Mouse (Mus musculus) left cerebral cortex, adult 2 months (tissue): ENCODE measurements around the gene Asb5. TPM values are rescaled to one million over a fixed set of nuclear protein-coding genes. Genes with fewer than 3 reads are reported as not detected.

Source experiments
- DNase-seq, 2 experiments: peaks; one replicate each; pipeline ENCODE4 v3.0.0; 2021 to 2022; ENCODE audit warnings: low spot score in 2 of 2, mixed read lengths in 1 of 2; ENCODE audit errors: extremely low spot score in 1 of 2
- H3K27ac ChIP-seq: fragments of 200-600 bp; 2 replicates; pipeline ENCODE4 v1.8.1; 2022
- H3K4me3 ChIP-seq: fragments of 200-600 bp; 2 replicates; pipeline ENCODE4 v1.8.1; 2022
- CTCF ChIP-seq: fragments of 200-600 bp; IDR thresholded peaks from 2 replicates; pipeline ENCODE4 v1.8.1; 2022; ENCODE audit warnings: antibody characterized with exemption, mild to moderate bottlenecking, moderate library complexity
- intact Hi-C: fragments of 180-260 bp; cut with DNase I; formaldehyde crosslinking; loops from one replicate; pipeline ENCODE4 v1.15.1; 2025
- total RNA-seq, 2 experiments: library from RNA; stranded (reverse); gene quantifications; 2 replicates each; pipeline ENCODE4 v1.2.3; 2021

Asb5 gene
- total RNA-seq, 2 experiments from 2014 or later: 1.9 to 2.0 TPM

GRCm38 (mm10) chr8:54541331-54541730, 12.0 kb downstream of the Asb5 start:
- Histone ChIP-seq H3K4me3 (no peak overlapping the region), H3K27ac (no peak overlapping the region)
- intact Hi-C loops: no loop called here
- TF ChIP-seq CTCF: no peak
- no peak for DNase-seq

- intact Hi-C loops: no loop called here
- no peak for TF ChIP-seq CTCF
- Histone ChIP-seq H3K27ac (no peak overlapping the region), H3K4me3 (no peak overlapping the region)
- no peak for DNase-seq
Measured at GRCm38 (mm10) chr8:54548383-54548782, 19.0 kb downstream of the Asb5 start.

- H3K27ac ChIP-seq: no peak overlapping the region
- intact Hi-C loops: no loop called here
- no peak for DNase-seq
- no peak overlapping the region for H3K4me3 ChIP-seq
- TF ChIP-seq CTCF: no peak
Measured at GRCm38 (mm10) chr8:54550026-54550574, 20.7 kb downstream of the Asb5 start.

GRCm38 (mm10) chr8:54554921-54555320, 25.5 kb downstream of the Asb5 start:
- Histone ChIP-seq H3K27ac (peak overlapping the region; percentile 70), H3K4me3 (no peak overlapping the region)
- DNase-seq: no peak
- TF ChIP-seq CTCF: no peak
- intact Hi-C loops: no loop called here

- TF ChIP-seq CTCF: no peak
- no peak overlapping the region for H3K27ac ChIP-seq
- intact Hi-C loops: no loop called here
Measured at GRCm38 (mm10) chr8:54562137-54562536, 32.8 kb downstream of the Asb5 start.

GRCm38 (mm10) chr8:54565181-54565580, 35.8 kb downstream of the Asb5 start:
- no peak overlapping the region for H3K4me3 ChIP-seq

More at GRCm38 (mm10) chr8:54562137-54562536, 32.8 kb downstream of the Asb5 start:
- no peak for DNase-seq
- no peak overlapping the region for H3K4me3 ChIP-seq

GRCm38 (mm10) chr8:54565603-54566260, 36.4 kb downstream of the Asb5 start:
- intact Hi-C loops: no loop called here
- Histone ChIP-seq H3K27ac (no peak overlapping the region), H3K4me3 (no peak overlapping the region)
- DNase-seq: no peak
- TF ChIP-seq CTCF: no peak

More at GRCm38 (mm10) chr8:54565181-54565580, 35.8 kb downstream of the Asb5 start:
- no peak for TF ChIP-seq CTCF
- H3K27ac ChIP-seq: no peak overlapping the region
- DNase-seq: no peak
- intact Hi-C loops: no loop called here

- TF ChIP-seq CTCF: no peak
- intact Hi-C loops: no loop called here
- Histone ChIP-seq H3K27ac (no peak overlapping the region), H3K4me3 (no peak overlapping the region)
- DNase-seq: no peak
Measured at GRCm38 (mm10) chr8:54567168-54567567, 37.8 kb downstream of the Asb5 start.

- DNase-seq: no peak
- H3K27ac ChIP-seq: no peak overlapping the region
- intact Hi-C loops: no loop called here
- no peak for TF ChIP-seq CTCF
- no peak overlapping the region for H3K4me3 ChIP-seq
Measured at GRCm38 (mm10) chr8:54570618-54571609, 41.5 kb downstream of the Asb5 start.

- intact Hi-C loops: no loop called here
- Histone ChIP-seq H3K4me3 (no peak overlapping the region), H3K27ac (no peak overlapping the region)
- no peak for TF ChIP-seq CTCF
- no peak for DNase-seq
Measured at GRCm38 (mm10) chr8:54581436-54581835, 52.1 kb downstream of the Asb5 start.

- no peak for TF ChIP-seq CTCF
- intact Hi-C loops: no loop called here
Measured at GRCm38 (mm10) chr8:54582886-54583285, 53.5 kb downstream of the Asb5 start.

GRCm38 (mm10) chr8:54594634-54595033, 65.3 kb downstream of the Asb5 start:
- intact Hi-C loops: no loop called here
- no peak for TF ChIP-seq CTCF
- Histone ChIP-seq H3K27ac (peak overlapping the region; percentile 69), H3K4me3 (peak overlapping the region; percentile 9; the same call in 1 of the 2 replicates)
- no peak for DNase-seq

More at GRCm38 (mm10) chr8:54582886-54583285, 53.5 kb downstream of the Asb5 start:
- DNase-seq: no peak
- Histone ChIP-seq H3K27ac (no peak overlapping the region), H3K4me3 (no peak overlapping the region)
